Comparison of ENCODE assay signal across 7 mouse cellular contexts in the genomic region with DNA sequence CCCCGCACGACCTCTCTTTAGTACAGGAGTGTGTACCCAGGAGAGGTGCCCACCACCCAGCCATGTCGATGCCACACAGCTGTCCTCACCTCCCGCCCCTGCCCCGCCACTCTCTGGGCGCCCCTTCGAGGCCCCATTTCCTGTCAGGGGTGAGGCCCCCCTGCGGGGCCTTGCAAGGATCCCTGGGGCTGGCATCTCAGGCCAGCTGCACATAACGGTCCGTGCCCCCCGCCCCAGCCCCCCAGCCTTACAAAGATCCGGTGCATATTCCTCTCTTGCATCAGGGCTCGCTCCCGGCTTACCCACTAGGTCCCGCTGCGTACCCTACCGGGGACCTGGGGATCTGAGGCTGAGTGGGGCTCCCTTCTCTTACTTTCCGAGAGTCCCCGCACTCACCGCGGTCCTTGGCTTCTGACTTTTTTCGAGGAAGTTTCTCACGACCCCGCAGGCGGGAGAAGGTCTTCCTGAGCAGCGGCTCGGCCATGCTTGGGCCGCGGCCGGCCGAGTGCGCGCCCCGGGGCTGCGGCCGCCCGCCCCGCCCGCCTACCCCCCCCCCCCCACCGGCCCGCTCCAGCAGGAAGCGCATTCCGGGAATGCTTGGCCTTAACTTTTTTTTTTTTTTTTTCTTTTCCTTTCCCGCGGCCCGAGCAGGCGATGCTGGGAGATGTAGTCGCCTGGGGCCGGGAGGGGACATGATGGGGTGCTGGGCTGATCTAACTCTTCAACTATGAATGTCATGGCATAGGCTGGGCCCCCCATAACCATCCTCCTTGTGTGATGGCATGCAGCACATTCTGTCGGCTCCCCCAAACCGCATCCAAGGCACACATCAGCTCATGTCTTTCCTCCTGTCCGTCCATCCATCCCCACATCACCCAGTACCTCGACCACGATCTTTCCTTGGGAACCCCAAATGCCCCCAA. TPM values are rescaled to one million over a fixed set of nuclear protein-coding genes. Genes with fewer than 3 reads are reported as not detected.
A peak's percentile ranks its signal among the peaks of the same experiment; 100 is the strongest.
DNase-seq lines count a peak whose midpoint lies in the region; ATAC-seq lines count a peak whose summit lies in the region.

A gene (minus strand): TSS at position 559 of the 923 bp plus-strand sequence.

- 6% methylated on average over 37 of the region's 54 CpGs for WGBS in intestine, embryonic 14.5 days
- WGBS in liver, embryonic 15.5 days (ENCODE audit: insufficient replicate concordance), result 4% methylated on average over 51 of the region's 54 CpGs
- WGBS in neural tube, embryonic 13.5 days, result 5% methylated on average over 52 of the region's 54 CpGs

- peak within 1 kb of the TSS; percentile 70 for H3K4me2 ChIP-seq in intestine, embryonic 14.5 days (ENCODE audit: low read length)
- H3K4me2 ChIP-seq in liver, embryonic 15.5 days, result peak within 1 kb of the TSS; percentile 55
- peak within 1 kb of the TSS; percentile 76 for H3K4me2 ChIP-seq in neural tube, embryonic 13.5 days

- peak; percentile 82 for ATAC-seq in intestine, embryonic 14.5 days (replicated peaks; ENCODE audit: low FRiP score, low TSS enrichment, low read depth)
- ATAC-seq in liver, embryonic 15.5 days (ENCODE audit: insufficient read depth), result peak; percentile 51; the same call in 1 of the 2 replicates
- ATAC-seq in neural tube, embryonic 13.5 days (ENCODE audit: low read depth), result peak; percentile 79

- H3K27ac ChIP-seq in intestine, embryonic 14.5 days (ENCODE audit: low read depth), result peak within 1 kb of the TSS; percentile 85
- peak within 1 kb of the TSS; percentile 20; the same call in 1 of the 2 replicates for H3K27ac ChIP-seq in liver, embryonic 15.5 days (replicated peaks)
- H3K27ac ChIP-seq in neural tube, embryonic 13.5 days (replicated peaks), result peak within 1 kb of the TSS; percentile 46; the same call in 1 of the 2 replicates

- H3K4me1 ChIP-seq in intestine, embryonic 14.5 days (replicated peaks; ENCODE audit: control insufficient read depth, insufficient read depth, low read length), result peaks cover 11% of the 10 kb centered on the region; the same call in 1 of the 2 replicates
- H3K4me1 ChIP-seq in liver, embryonic 15.5 days (replicated peaks), result no peaks in the 10 kb centered on the region
- H3K4me1 ChIP-seq in neural tube, embryonic 13.5 days (replicated peaks), result peaks cover 21% of the 10 kb centered on the region

- peak; percentile 53 for DNase-seq in R1 (ENCODE audit: low read depth, low spot score)
- DNase-seq in cerebellum, postnatal 25 days, result peak; percentile 44 to 47
- no peak for DNase-seq in gonadal fat pad, adult 2 months (ENCODE audit: low read depth)
- DNase-seq in intestine, embryonic 14.5 days (ENCODE audit: low spot score), result peak; percentile 85
- DNase-seq in yolk sac, embryonic 10.5 days (ENCODE audit: low spot score), result peak; percentile 76

- H3K9ac ChIP-seq in intestine, embryonic 14.5 days (ENCODE audit: low read length), result peak within 1 kb of the TSS; percentile 85
- H3K9ac ChIP-seq in liver, embryonic 15.5 days, result no peak within 1 kb of the TSS
- H3K9ac ChIP-seq in neural tube, embryonic 13.5 days, result peak within 1 kb of the TSS; percentile 76

- H3K27me3 ChIP-seq in intestine, embryonic 14.5 days (replicated peaks; ENCODE audit: control insufficient read depth, insufficient read depth, low read length), result no peaks in the 10 kb centered on the region
- peaks cover 70% of the 10 kb centered on the region for H3K27me3 ChIP-seq in liver, embryonic 15.5 days
- H3K27me3 ChIP-seq in neural tube, embryonic 13.5 days, result no peaks in the 10 kb centered on the region; the same call in 1 of the 2 replicates

- H3K36me3 ChIP-seq in intestine, embryonic 14.5 days (ENCODE audit: control insufficient read depth, insufficient read depth, low read length), result peaks cover 30% of the 10 kb centered on the region
- H3K36me3 ChIP-seq in liver, embryonic 15.5 days (replicated peaks), result no peaks in the 10 kb centered on the region
- H3K36me3 ChIP-seq in neural tube, embryonic 13.5 days, result peaks cover 25% of the 10 kb centered on the region

- H3K9me3 ChIP-seq in intestine, embryonic 14.5 days (ENCODE audit: control insufficient read depth, low read length), result no peaks in the 10 kb centered on the region
- H3K9me3 ChIP-seq in liver, embryonic 15.5 days (replicated peaks), result no peaks in the 10 kb centered on the region
- H3K9me3 ChIP-seq in neural tube, embryonic 13.5 days, result no peaks in the 10 kb centered on the region

- H3K4me3 ChIP-seq in intestine, embryonic 14.5 days (ENCODE audit: low read depth, low read length), result peak within 1 kb of the TSS; percentile 57
- peak within 1 kb of the TSS; percentile 44 for H3K4me3 ChIP-seq in liver, embryonic 15.5 days (replicated peaks)
- peak within 1 kb of the TSS; percentile 53 for H3K4me3 ChIP-seq in neural tube, embryonic 13.5 days

RNA-seq across cellular contexts. Expression of the gene that starts here (rescaled TPM):
- 22.7 and 30.0 TPM in 2 replicates for polyA plus RNA-seq in gonadal fat pad, adult 2 months (2012; rRNA removed)
- polyA plus RNA-seq in intestine, embryonic 14.5 days (2014; fragmentation: Nextera tagmentation; extraction: Ambion mirVana), result 19.4 and 24.1 TPM in 2 replicates
- polyA plus RNA-seq in liver, embryonic 15.5 days (2015; fragmentation: Nextera tagmentation; extraction: Ambion mirVana), result 1.5 and 1.6 TPM in 2 replicates
- polyA plus RNA-seq in neural tube, embryonic 13.5 days (2015; fragmentation: Nextera tagmentation; extraction: Ambion mirVana), result 4.3 and 4.4 TPM in 2 replicates

Comparison
In these comparisons a context has a peak if more than half of its experiments do, and no peak if none do; other contexts are left out.
1. H3K27ac ChIP-seq: peak in every context shown above with its lines; median percentile 85 in intestine, embryonic 14.5 days; 46 in neural tube, embryonic 13.5 days; 20 in liver, embryonic 15.5 days.